Mouse (Mus musculus): ENCODE data around the gene Nxt2. TPM values are rescaled to one million over a fixed set of nuclear protein-coding genes. Genes with fewer than 3 reads are reported as not detected.
"Not testable (repeated sequence)": the region's sequence is repeated elsewhere in the genome, so short reads cannot be mapped to it uniquely, and the experiment has no call there.

The Nxt2 gene
- total RNA-seq (2015), result 25.8 and 29.4 TPM in 2 replicates
- total RNA-seq (2017), result 28.8 and 34.7 TPM in 2 replicates

GRCm38 (mm10) chrX:142226542-142226941 is at the start of gene Nxt2:
Nxt2 (plus strand) TSS chrX:142226770.
- no peak for ATAC-seq (ENCODE audit: poor library complexity, severe bottlenecking)

GRCm38 (mm10) chrX:142176981-142177380 is 49.6 kb upstream of the Nxt2 start:
- no peak for ATAC-seq (ENCODE audit: poor library complexity, severe bottlenecking)

- ATAC-seq (ENCODE audit: poor library complexity, severe bottlenecking), result no peak
Observed at GRCm38 (mm10) chrX:142182026-142182425, 44.5 kb upstream of the Nxt2 start.

GRCm38 (mm10) chrX:142189023-142189703 is 37.4 kb upstream of the Nxt2 start:
- no peak for ATAC-seq (ENCODE audit: poor library complexity, severe bottlenecking)

GRCm38 (mm10) chrX:142190355-142190754 is 36.2 kb upstream of the Nxt2 start:
- peak; percentile 97 for ATAC-seq (ENCODE audit: poor library complexity, severe bottlenecking)

GRCm38 (mm10) chrX:142194420-142194819 is 32.1 kb upstream of the Nxt2 start:
- ATAC-seq (ENCODE audit: poor library complexity, severe bottlenecking), result no peak

GRCm38 (mm10) chrX:142195551-142195950 is 31.0 kb upstream of the Nxt2 start:
- ATAC-seq (ENCODE audit: poor library complexity, severe bottlenecking), result no peak

- ATAC-seq (ENCODE audit: poor library complexity, severe bottlenecking), result no peak
Observed at GRCm38 (mm10) chrX:142196831-142197230, 29.7 kb upstream of the Nxt2 start, which contains the start of gene Gucy2f. Gucy2f (minus strand) TSS chrX:142196931.

GRCm38 (mm10) chrX:142200295-142200694 is 26.3 kb upstream of the Nxt2 start:
- ATAC-seq (ENCODE audit: poor library complexity, severe bottlenecking), result peak; percentile 96

- ATAC-seq (ENCODE audit: poor library complexity, severe bottlenecking), result peak; percentile 62
Observed at GRCm38 (mm10) chrX:142227398-142228054, 956 bp downstream of the Nxt2 start.

- ATAC-seq (ENCODE audit: poor library complexity, severe bottlenecking), result peak; percentile 91
Observed at GRCm38 (mm10) chrX:142228055-142228768, 1.6 kb downstream of the Nxt2 start.

GRCm38 (mm10) chrX:142228769-142229158 is 2.2 kb downstream of the Nxt2 start:
- ATAC-seq (ENCODE audit: poor library complexity, severe bottlenecking), result no peak

GRCm38 (mm10) chrX:142236146-142236545 is 9.6 kb downstream of the Nxt2 start:
- ATAC-seq (ENCODE audit: poor library complexity, severe bottlenecking), result not testable (repeated sequence)

GRCm38 (mm10) chrX:142237101-142237500 is 10.5 kb downstream of the Nxt2 start:
- ATAC-seq (ENCODE audit: poor library complexity, severe bottlenecking), result no peak

GRCm38 (mm10) chrX:142245682-142246327 is 19.2 kb downstream of the Nxt2 start:
- ATAC-seq (ENCODE audit: poor library complexity, severe bottlenecking), result no peak

- no peak for ATAC-seq (ENCODE audit: poor library complexity, severe bottlenecking)
Observed at GRCm38 (mm10) chrX:142250008-142250736, 23.6 kb downstream of the Nxt2 start.

- no peak for ATAC-seq (ENCODE audit: poor library complexity, severe bottlenecking)
Observed at GRCm38 (mm10) chrX:142276031-142276430, 49.5 kb downstream of the Nxt2 start.

GRCm38 (mm10) chrX:142276573-142276972 is 50.0 kb downstream of the Nxt2 start:
- ATAC-seq (ENCODE audit: poor library complexity, severe bottlenecking), result no peak

- ATAC-seq (ENCODE audit: poor library complexity, severe bottlenecking), result no peak
Observed at GRCm38 (mm10) chrX:142285905-142286304, 59.3 kb downstream of the Nxt2 start.
